Mouse (Mus musculus) hindbrain, embryonic 11.5 days (tissue): ENCODE results near the gene Lhfpl4. TPM values are rescaled to one million over a fixed set of nuclear protein-coding genes. Genes with fewer than 3 reads are reported as not detected.

Experiments used
- ATAC-seq: fragments of 200-750 bp; cut with Nextera tagmentation; 2 replicates; pipeline ENCODE4 v1.8.0; 2017; ENCODE audit warnings: mild to moderate bottlenecking, moderate TSS enrichment, moderate library complexity; ENCODE audit not compliant: low FRiP score
- DNase-seq: peaks from one replicate; pipeline ENCODE4 v3.0.0-alpha.2; 2015; ENCODE audit warnings: low spot score
- H3K27ac ChIP-seq: fragments of 300-500 bp; sonication (generic); 2 replicates; pipeline ENCODE4 v1.5.1; 2014; ENCODE audit warnings: mild to moderate bottlenecking, low read depth, low read length
- H3K27me3 ChIP-seq: fragments of 300-500 bp; sonication (generic); 2 replicates; pipeline ENCODE4 v1.6.1; 2014; ENCODE audit warnings: mild to moderate bottlenecking, low read length, moderate library complexity, mixed read lengths; ENCODE audit not compliant: control insufficient read depth, insufficient read depth
- H3K36me3 ChIP-seq: fragments of 300-500 bp; sonication (generic); 2 replicates; pipeline ENCODE4 v1.6.1; 2014; ENCODE audit warnings: mild to moderate bottlenecking, low read length, moderate library complexity, mixed read lengths; ENCODE audit not compliant: control insufficient read depth, insufficient read depth
- H3K4me1 ChIP-seq: fragments of 300-500 bp; sonication (generic); replicated peaks from 2 replicates; pipeline ENCODE4 v1.6.1; 2014; ENCODE audit warnings: low read length, mixed read lengths; ENCODE audit not compliant: control insufficient read depth, insufficient read depth
- H3K4me2 ChIP-seq: fragments of 300-500 bp; sonication (generic); replicated peaks from 2 replicates; pipeline ENCODE4 v1.6.1; 2014; ENCODE audit warnings: mild to moderate bottlenecking, low read depth, low read length
- H3K4me3 ChIP-seq: fragments of 300-500 bp; sonication (generic); 2 replicates; pipeline ENCODE4 v1.5.1; 2014; ENCODE audit warnings: low read depth, low read length
- H3K9ac ChIP-seq: fragments of 300-500 bp; sonication (generic); 2 replicates; pipeline ENCODE4 v1.6.1; 2014; ENCODE audit warnings: low read depth, low read length
- H3K9me3 ChIP-seq: fragments of 300-500 bp; sonication (generic); 2 replicates; pipeline ENCODE4 v1.6.1; 2016; ENCODE audit warnings: low read length; ENCODE audit not compliant: control insufficient read depth
- WGBS: fragments of 180-500 bp; shearing (Covaris S2); extraction: QIAGEN DNeasy Blood & Tissue Kit; methylation state at CpG from one replicate; pipeline ENCODE4 v1.1.7; 2014; 5-methylcytosine and 5-hydroxymethylcytosine counted together
- polyA plus RNA-seq: library from polyadenylated mRNA; unstranded; fragments of >200 nt; fragmentation: Nextera tagmentation; extraction: Ambion mirVana; gene quantifications from 2 replicates; pipeline ENCODE4 v1.2.1, GENCODE M21; 2014

The Lhfpl4 gene
- polyA plus RNA-seq, 1 experiment from 2014 or later, result 7.9 TPM

GRCm38 (mm10) chr6:113175469-113175868, 19.7 kb downstream of the Lhfpl4 start:
- ATAC-seq, result no peak
- Histone ChIP-seq H3K36me3 (no peaks in the 10 kb centered on the region), H3K9ac (no peak overlapping the region), H3K4me2 (no peak overlapping the region), H3K4me3 (no peak overlapping the region), H3K27ac (no peak overlapping the region), H3K9me3 (no peaks in the 10 kb centered on the region), H3K27me3 (no peaks in the 10 kb centered on the region), H3K4me1 (peaks cover 4% of the 10 kb centered on the region)
- no peak for DNase-seq
- 94% methylated on average over 3 of the region's 3 CpGs for WGBS

- Histone ChIP-seq H3K27me3 (no peaks in the 10 kb centered on the region), H3K27ac (no peak overlapping the region), H3K36me3 (no peaks in the 10 kb centered on the region), H3K9ac (no peak overlapping the region), H3K4me3 (no peak overlapping the region), H3K4me2 (no peak overlapping the region), H3K9me3 (no peaks in the 10 kb centered on the region), H3K4me1 (no peaks in the 10 kb centered on the region; the same call in 1 of the 2 replicates)
- peak; percentile 79 for DNase-seq
- WGBS, result 45% methylated on average over 1 of the region's 1 CpGs
- peak; percentile 27; the same call in 1 of the 2 replicates for ATAC-seq
Measured at GRCm38 (mm10) chr6:113172568-113172967, 22.6 kb downstream of the Lhfpl4 start.

- H3K9ac ChIP-seq, result no peak overlapping the region
- no peak overlapping the region for H3K4me3 ChIP-seq
- no peak for DNase-seq
- no peak overlapping the region for H3K27ac ChIP-seq
- H3K4me1 ChIP-seq, result no peaks in the 10 kb centered on the region; the same call in 1 of the 2 replicates
- H3K27me3 ChIP-seq, result no peaks in the 10 kb centered on the region
- H3K9me3 ChIP-seq, result no peaks in the 10 kb centered on the region
- no peak overlapping the region for H3K4me2 ChIP-seq
- no peak for ATAC-seq
- no peaks in the 10 kb centered on the region for H3K36me3 ChIP-seq
Measured at GRCm38 (mm10) chr6:113172011-113172410, 23.2 kb downstream of the Lhfpl4 start.

- no peaks in the 10 kb centered on the region for H3K27me3 ChIP-seq
- H3K27ac ChIP-seq, result no peak overlapping the region
- no peaks in the 10 kb centered on the region for H3K4me1 ChIP-seq
- no peak overlapping the region for H3K4me3 ChIP-seq
- no peaks in the 10 kb centered on the region for H3K9me3 ChIP-seq
- DNase-seq, result no peak
- no peak overlapping the region for H3K4me2 ChIP-seq
- H3K9ac ChIP-seq, result no peak overlapping the region
- 93% methylated on average over 8 of the region's 8 CpGs for WGBS
- no peaks in the 10 kb centered on the region for H3K36me3 ChIP-seq
- ATAC-seq, result no peak
Measured at GRCm38 (mm10) chr6:113170651-113171050, 24.5 kb downstream of the Lhfpl4 start.

- Histone ChIP-seq H3K4me2 (no peak overlapping the region), H3K27ac (no peak overlapping the region), H3K4me1 (no peaks in the 10 kb centered on the region), H3K36me3 (no peaks in the 10 kb centered on the region), H3K9ac (no peak overlapping the region), H3K9me3 (no peaks in the 10 kb centered on the region), H3K4me3 (no peak overlapping the region), H3K27me3 (no peaks in the 10 kb centered on the region)
- 82% methylated on average over 3 of the region's 3 CpGs for WGBS
- DNase-seq (no peak), ATAC-seq (no peak)
Measured at GRCm38 (mm10) chr6:113169852-113170251, 25.3 kb downstream of the Lhfpl4 start.

- DNase-seq (no peak), ATAC-seq (no peak)
- H3K36me3 ChIP-seq, result no peaks in the 10 kb centered on the region
- H3K4me1 ChIP-seq, result no peaks in the 10 kb centered on the region
- H3K9me3 ChIP-seq, result no peaks in the 10 kb centered on the region
- H3K27ac ChIP-seq, result no peak overlapping the region
- no peaks in the 10 kb centered on the region for H3K27me3 ChIP-seq
- H3K4me2 ChIP-seq, result no peak overlapping the region
- WGBS, result 89% methylated on average over 7 of the region's 7 CpGs
- no peak overlapping the region for H3K4me3 ChIP-seq
- no peak overlapping the region for H3K9ac ChIP-seq
Measured at GRCm38 (mm10) chr6:113168316-113168975, 26.7 kb downstream of the Lhfpl4 start.

- ATAC-seq, result no peak
- H3K4me1 ChIP-seq, result no peaks in the 10 kb centered on the region
- H3K27ac ChIP-seq, result no peak overlapping the region
- H3K4me3 ChIP-seq, result no peak overlapping the region
- H3K27me3 ChIP-seq, result no peaks in the 10 kb centered on the region
- H3K9me3 ChIP-seq, result no peaks in the 10 kb centered on the region
- DNase-seq, result no peak
- H3K4me2 ChIP-seq, result no peak overlapping the region
- WGBS, result 80% methylated on average over 17 of the region's 17 CpGs
- no peak overlapping the region for H3K9ac ChIP-seq
- no peaks in the 10 kb centered on the region for H3K36me3 ChIP-seq
Measured at GRCm38 (mm10) chr6:113166661-113167251, 28.4 kb downstream of the Lhfpl4 start.

GRCm38 (mm10) chr6:113163513-113163912, 31.7 kb downstream of the Lhfpl4 start:
- H3K4me1 ChIP-seq, result no peaks in the 10 kb centered on the region
- no peak overlapping the region for H3K9ac ChIP-seq
- no peak for DNase-seq
- no peaks in the 10 kb centered on the region for H3K9me3 ChIP-seq
- H3K4me2 ChIP-seq, result no peak overlapping the region
- no peaks in the 10 kb centered on the region for H3K36me3 ChIP-seq
- H3K27me3 ChIP-seq, result no peaks in the 10 kb centered on the region
- no peak for ATAC-seq
- H3K4me3 ChIP-seq, result no peak overlapping the region
- no peak overlapping the region for H3K27ac ChIP-seq

GRCm38 (mm10) chr6:113161982-113162381, 33.2 kb downstream of the Lhfpl4 start:
- WGBS, result 88% methylated on average over 1 of the region's 1 CpGs
- no peak for ATAC-seq

More at GRCm38 (mm10) chr6:113161982-113162381, 33.2 kb downstream of the Lhfpl4 start:
- no peak for DNase-seq
- H3K4me3 ChIP-seq, result no peak overlapping the region
- no peaks in the 10 kb centered on the region for H3K4me1 ChIP-seq
- no peaks in the 10 kb centered on the region for H3K27me3 ChIP-seq
- H3K9me3 ChIP-seq, result no peaks in the 10 kb centered on the region
- H3K9ac ChIP-seq, result no peak overlapping the region
- H3K36me3 ChIP-seq, result no peaks in the 10 kb centered on the region
- H3K4me2 ChIP-seq, result no peak overlapping the region
- no peak overlapping the region for H3K27ac ChIP-seq
